Mouse (Mus musculus): ENCODE measurements around the gene Nrm.
A peak's percentile ranks its signal among the peaks of the same experiment; 100 is the strongest.

- no peak for TF ChIP-seq MAFK (IDR thresholded peaks at IDR 0.05; ENCODE audit: insufficient read depth, low read depth, low read length)
- no peak for TF ChIP-seq CHD2 (IDR thresholded peaks at IDR 0.05; ENCODE audit: low read depth, low read length)
- no peak for TF ChIP-seq ZNF384 (IDR thresholded peaks at IDR 0.05; ENCODE audit: low read depth, low read length)
- peak; percentile 55; the same call in 1 of the 2 replicates for TF ChIP-seq HCFC1 (IDR thresholded peaks at IDR 0.05; ENCODE audit: borderline replicate concordance, insufficient read depth, low read length)
Measured at GRCm38 (mm10) chr17:35821439-35822430, 39.4 kb upstream of the Nrm start, which contains the start of gene Ier3.
